Mouse (Mus musculus) Patski (cell line): ENCODE measurements at regions not wholly inside any gene's neighbourhood (a gene's known extent, or its start where the extent isn't known, plus 50 kb on each side); places are given as distances from the start of the nearest gene placed in this dataset.
A peak's percentile ranks its signal among the peaks of the same experiment; 100 is the strongest.

Source experiments
- ATAC-seq: fragments of 100-300 bp; one replicate; pipeline ENCODE4 v1.8.0; 2021
- CTCF ChIA-PET: fragments of 350-600 bp; sonication (Branson Sonifier 250); formaldehyde crosslinking; loops from one replicate; lab custom pipeline; 2022; ENCODE audit warnings: inconsistent platforms; lab: Charles Lee
- POLR2A ChIA-PET: fragments of 350-600 bp; sonication (Branson Sonifier 250); formaldehyde crosslinking; loops from one replicate; lab custom pipeline; 2022; ENCODE audit warnings: antibody characterized with exemption, inconsistent platforms; lab: Charles Lee
- DNase-seq: peaks from one replicate; pipeline ENCODE4 v3.0.0-alpha.2; 2011; ENCODE audit warnings: low read depth, low spot score
- H3K27me3 ChIP-seq: fragments of 371-371 bp; one replicate; pipeline ENCODE4 v1.5.1; 2021
- CTCF ChIP-seq: fragments of 100-300 bp; IDR thresholded peaks from one replicate; pipeline ENCODE4 v1.5.1; 2021
- in situ Hi-C: fragments of 300-500 bp; cut with MboI; formaldehyde crosslinking; loops from 3 replicates; pipeline ENCODE4 v1.11.1; 2018; ENCODE audit warnings: low pct_unique_long_range_greater_than_20kb, mixed read lengths

DNA sequence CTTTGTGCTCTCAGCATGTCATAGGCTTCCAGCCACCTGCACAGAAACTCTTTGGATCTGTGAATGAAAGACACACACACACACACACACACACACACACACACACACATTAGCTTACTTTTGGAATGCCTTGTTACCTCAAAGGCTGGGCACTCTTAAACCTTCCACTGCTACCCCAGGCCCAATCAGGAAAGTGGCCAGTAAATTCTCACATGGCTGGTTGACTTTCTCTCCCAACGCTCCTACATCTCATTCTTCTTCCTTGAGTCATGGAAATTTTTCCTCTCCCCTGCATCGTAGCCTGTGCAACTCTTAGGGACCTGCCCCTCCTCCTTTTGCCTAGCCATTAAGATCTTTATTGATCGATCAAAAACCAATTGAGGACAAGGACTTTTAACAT is 465.3 kb upstream of the Cpeb2 start:
- peak; percentile 65 for DNase-seq
- ChIA-PET POLR2A (interaction anchor here (0.8 kb wide), 1 partner anchor 514 kb away, joined by 3 read pairs; no protein-coding TSS in a partner anchor), CTCF (no interaction called here)
- ATAC-seq, result peak; percentile 81
- no peak for TF ChIP-seq CTCF
- no peaks in the 10 kb centered on the region for H3K27me3 ChIP-seq
- in situ Hi-C loops, result no loop called here

DNA sequence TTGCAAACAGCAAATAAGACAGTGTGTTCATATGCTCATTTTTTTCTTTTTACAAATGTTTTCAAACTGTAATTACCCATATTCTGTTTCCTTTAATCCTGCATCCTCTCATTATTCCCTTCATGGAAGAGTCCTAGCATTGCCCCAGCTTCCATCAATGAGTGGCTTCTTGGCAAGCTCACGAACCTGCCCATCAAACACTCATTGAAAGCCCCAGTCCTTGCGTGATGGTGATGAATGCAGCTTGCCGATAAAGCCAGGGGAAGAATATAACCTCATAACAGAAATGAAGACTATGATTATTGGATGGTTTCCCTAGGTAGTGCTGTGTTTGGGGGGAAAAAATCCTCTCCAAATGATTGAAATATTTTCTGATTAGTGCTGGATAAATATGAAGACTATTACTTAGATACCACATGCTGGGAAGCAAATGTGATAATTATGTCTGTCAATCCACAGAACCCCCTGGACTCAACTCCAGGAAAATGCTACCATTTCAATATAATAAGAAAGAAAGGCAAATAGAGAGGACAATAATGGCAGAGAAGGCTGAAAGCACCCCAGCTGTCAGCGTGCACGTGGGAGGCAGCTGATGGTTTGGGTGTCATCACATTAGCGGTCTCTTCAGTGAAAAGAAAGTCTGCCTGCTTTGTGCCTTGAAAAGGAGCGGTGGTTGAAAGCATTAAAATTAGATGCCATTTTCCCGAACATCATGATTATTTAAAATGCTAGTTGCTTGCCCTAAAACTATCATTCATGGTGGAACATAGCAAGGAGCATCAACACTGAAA is 455.7 kb upstream of the Cpeb2 start:
- DNase-seq (no peak), ATAC-seq (no peak)
- POLR2A ChIA-PET, result no interaction called here
- in situ Hi-C loops, result no loop called here
- TF ChIP-seq CTCF, result no peak
- CTCF ChIA-PET, result interaction anchor here (0.7 kb wide), 1 partner anchor 21 kb away, joined by 3 read pairs; no protein-coding TSS in a partner anchor
- peaks cover 8% of the 10 kb centered on the region for H3K27me3 ChIP-seq

DNA sequence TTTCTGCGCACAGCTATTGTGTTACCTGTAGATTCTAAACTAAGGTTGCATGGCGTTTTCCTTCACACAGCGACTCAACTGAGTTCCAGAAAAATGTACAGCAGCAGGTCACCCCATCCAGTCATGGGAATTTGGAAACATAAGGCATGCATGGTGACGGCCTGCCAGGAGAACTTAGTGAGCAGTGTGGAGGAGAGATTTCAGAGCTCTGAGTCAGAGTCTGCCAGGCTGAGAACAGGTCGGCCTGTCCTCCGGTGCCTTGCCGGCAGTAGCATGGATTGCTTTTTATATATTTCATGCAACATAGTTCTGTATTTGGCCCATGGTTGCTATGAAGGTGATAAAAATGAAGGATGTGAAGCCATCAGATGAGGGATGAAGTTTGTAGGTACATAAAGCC is 427.0 kb upstream of the Cpeb2 start:
- in situ Hi-C loops, result no loop called here
- peaks cover 7% of the 10 kb centered on the region for H3K27me3 ChIP-seq
- DNase-seq (no peak), ATAC-seq (no peak)
- ChIA-PET CTCF (no interaction called here), POLR2A (no interaction called here)
- no peak for TF ChIP-seq CTCF
